Mouse (Mus musculus): ENCODE results near the gene Etv1. TPM values are rescaled to one million over a fixed set of nuclear protein-coding genes. Genes with fewer than 3 reads are reported as not detected.

Etv1 gene
- total RNA-seq (2015; ENCODE audit: low replicate concordance), result 0.42 TPM in 1 of 2 replicates, not detected in the other
- total RNA-seq (2017; ENCODE audit: low replicate concordance), result 0.51 and 1.6 TPM in 2 replicates

GRCm38 (mm10) chr12:38779186-38779777, at the start of gene Etv1:
Etv1 (plus strand) TSS chr12:38779380.
- no peak; the same call in 1 of the 2 replicates for ATAC-seq (replicated peaks; ENCODE audit: low FRiP score, poor library complexity, severe bottlenecking)

- no peak for ATAC-seq (replicated peaks; ENCODE audit: low FRiP score, poor library complexity, severe bottlenecking)
Observed at GRCm38 (mm10) chr12:38729661-38730060, 49.5 kb upstream of the Etv1 start.

GRCm38 (mm10) chr12:38730791-38731190, 48.4 kb upstream of the Etv1 start:
- ATAC-seq (replicated peaks; ENCODE audit: low FRiP score, poor library complexity, severe bottlenecking), result no peak

- ATAC-seq (replicated peaks; ENCODE audit: low FRiP score, poor library complexity, severe bottlenecking), result no peak
Observed at GRCm38 (mm10) chr12:38759322-38759721, 19.9 kb upstream of the Etv1 start.

- no peak for ATAC-seq (replicated peaks; ENCODE audit: low FRiP score, poor library complexity, severe bottlenecking)
Observed at GRCm38 (mm10) chr12:38777316-38777715, 1.9 kb upstream of the Etv1 start.

GRCm38 (mm10) chr12:38777957-38778298, 1.3 kb upstream of the Etv1 start:
- no peak for ATAC-seq (replicated peaks; ENCODE audit: low FRiP score, poor library complexity, severe bottlenecking)

- peak; percentile 19; the same call in 1 of the 2 replicates for ATAC-seq (replicated peaks; ENCODE audit: low FRiP score, poor library complexity, severe bottlenecking)
Observed at GRCm38 (mm10) chr12:38778299-38779075, 693 bp upstream of the Etv1 start.

GRCm38 (mm10) chr12:38780006-38780954, 1.1 kb downstream of the Etv1 start:
- no peak for ATAC-seq (replicated peaks; ENCODE audit: low FRiP score, poor library complexity, severe bottlenecking)

- ATAC-seq (replicated peaks; ENCODE audit: low FRiP score, poor library complexity, severe bottlenecking), result no peak
Observed at GRCm38 (mm10) chr12:38780955-38781304, 1.8 kb downstream of the Etv1 start.

- ATAC-seq (replicated peaks; ENCODE audit: low FRiP score, poor library complexity, severe bottlenecking), result no peak
Observed at GRCm38 (mm10) chr12:38781686-38782085, 2.5 kb downstream of the Etv1 start.

GRCm38 (mm10) chr12:38783291-38783690, 4.1 kb downstream of the Etv1 start:
- ATAC-seq (replicated peaks; ENCODE audit: low FRiP score, poor library complexity, severe bottlenecking), result no peak

GRCm38 (mm10) chr12:38784221-38784620, 5.0 kb downstream of the Etv1 start:
- ATAC-seq (replicated peaks; ENCODE audit: low FRiP score, poor library complexity, severe bottlenecking), result no peak

GRCm38 (mm10) chr12:38786571-38786970, 7.4 kb downstream of the Etv1 start:
- ATAC-seq (replicated peaks; ENCODE audit: low FRiP score, poor library complexity, severe bottlenecking), result no peak

GRCm38 (mm10) chr12:38787704-38788103, 8.5 kb downstream of the Etv1 start:
- no peak for ATAC-seq (replicated peaks; ENCODE audit: low FRiP score, poor library complexity, severe bottlenecking)

GRCm38 (mm10) chr12:38788621-38789020, 9.4 kb downstream of the Etv1 start:
- ATAC-seq (replicated peaks; ENCODE audit: low FRiP score, poor library complexity, severe bottlenecking), result no peak

GRCm38 (mm10) chr12:38789789-38790355, 10.7 kb downstream of the Etv1 start:
- no peak for ATAC-seq (replicated peaks; ENCODE audit: low FRiP score, poor library complexity, severe bottlenecking)

GRCm38 (mm10) chr12:38793076-38793475, 13.9 kb downstream of the Etv1 start:
- no peak for ATAC-seq (replicated peaks; ENCODE audit: low FRiP score, poor library complexity, severe bottlenecking)

- ATAC-seq (replicated peaks; ENCODE audit: low FRiP score, poor library complexity, severe bottlenecking), result no peak
Observed at GRCm38 (mm10) chr12:38793697-38794096, 14.5 kb downstream of the Etv1 start.

- no peak for ATAC-seq (replicated peaks; ENCODE audit: low FRiP score, poor library complexity, severe bottlenecking)
Observed at GRCm38 (mm10) chr12:38807031-38807430, 27.9 kb downstream of the Etv1 start.

- no peak for ATAC-seq (replicated peaks; ENCODE audit: low FRiP score, poor library complexity, severe bottlenecking)
Observed at GRCm38 (mm10) chr12:38812392-38812791, 33.2 kb downstream of the Etv1 start.
